Mouse (Mus musculus) natural killer cell, adult 2 months (primary cell): ENCODE measurements at regions not wholly inside any gene's neighbourhood (a gene's known extent, or its start where the extent isn't known, plus 50 kb on each side); places are given as distances from the start of the nearest gene placed in this dataset.

Source experiments
- DNase-seq, 2 experiments: peaks; one replicate each; pipeline ENCODE4 v3.0.0; 2022; ENCODE audit warnings: low spot score in 2 of 2

- no peak for DNase-seq
Measured at GRCm38 (mm10) chr11:117586857-117587425, 67.1 kb upstream of the Tnrc6c start.

- DNase-seq, result no peak
Measured at GRCm38 (mm10) chr11:117589006-117589405, 65.1 kb upstream of the Tnrc6c start.

GRCm38 (mm10) chr11:117589422-117589821 lies 64.7 kb upstream of the Tnrc6c start:
- no peak for DNase-seq

GRCm38 (mm10) chr11:117592570-117592969 lies 61.5 kb upstream of the Tnrc6c start:
- no peak for DNase-seq

- no peak for DNase-seq
Measured at GRCm38 (mm10) chr11:117596201-117596600, 57.9 kb upstream of the Tnrc6c start.

GRCm38 (mm10) chr11:117597754-117598153 lies 56.3 kb upstream of the Tnrc6c start:
- DNase-seq, result no peak

- no peak for DNase-seq
Measured at GRCm38 (mm10) chr11:117598170-117598583, 55.9 kb upstream of the Tnrc6c start.

GRCm38 (mm10) chr11:117598610-117599009 lies 55.5 kb upstream of the Tnrc6c start:
- peak; percentile 28 to 32 for DNase-seq

GRCm38 (mm10) chr11:117599049-117599787 lies 54.9 kb upstream of the Tnrc6c start:
- DNase-seq, result peak; percentile 18 to 29

GRCm38 (mm10) chr11:117599788-117600263 lies 54.3 kb upstream of the Tnrc6c start:
- DNase-seq, result peak in 1 of 2 experiments; percentile 17

GRCm38 (mm10) chr11:117601147-117601546 lies 52.9 kb upstream of the Tnrc6c start:
- DNase-seq, result no peak

GRCm38 (mm10) chr11:117604019-117604418 lies 50.1 kb upstream of the Tnrc6c start:
- no peak for DNase-seq
